Mouse (Mus musculus) ovary, postnatal 14 days (tissue): ENCODE results near the gene Lrmp.

Experiments
- DNase-seq: peaks from one replicate; pipeline ENCODE4 v3.0.0; 2022; ENCODE audit warnings: low spot score

The Lrmp gene

DNA sequence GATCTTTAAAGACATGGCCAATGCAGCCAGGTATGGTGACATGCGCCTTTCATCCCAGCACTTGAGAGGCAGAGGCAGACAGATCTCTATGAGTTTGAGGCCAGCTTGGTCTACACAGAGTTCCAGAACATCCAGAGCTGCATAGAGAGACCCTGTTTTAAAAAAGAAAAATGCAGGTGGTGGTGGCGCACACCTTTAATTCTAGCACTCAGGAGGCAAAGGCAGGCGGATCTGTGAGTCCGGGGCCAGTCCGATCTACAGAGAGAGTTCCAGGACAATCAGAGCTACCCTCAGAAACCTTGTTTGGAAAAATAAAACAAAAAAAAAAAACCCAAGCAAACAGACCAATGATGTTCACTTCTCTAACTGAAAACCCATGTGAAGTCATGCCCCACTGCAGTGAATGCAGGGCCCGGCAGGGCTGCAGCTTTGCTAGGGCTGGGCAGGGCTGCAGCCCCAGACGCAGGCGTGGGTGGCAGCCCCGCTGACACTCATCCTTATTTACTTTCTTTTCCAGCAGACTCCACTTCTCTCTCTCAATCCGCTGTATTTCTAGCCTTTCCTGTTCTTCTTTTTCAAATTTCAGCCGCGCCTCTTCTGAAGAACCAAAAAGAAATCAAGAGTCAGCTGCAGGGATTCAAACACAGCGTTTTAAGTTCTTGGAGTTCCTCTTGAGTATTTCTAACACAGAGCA lies 87.1 kb downstream of the Lrmp start:
- no peak for DNase-seq

DNA sequence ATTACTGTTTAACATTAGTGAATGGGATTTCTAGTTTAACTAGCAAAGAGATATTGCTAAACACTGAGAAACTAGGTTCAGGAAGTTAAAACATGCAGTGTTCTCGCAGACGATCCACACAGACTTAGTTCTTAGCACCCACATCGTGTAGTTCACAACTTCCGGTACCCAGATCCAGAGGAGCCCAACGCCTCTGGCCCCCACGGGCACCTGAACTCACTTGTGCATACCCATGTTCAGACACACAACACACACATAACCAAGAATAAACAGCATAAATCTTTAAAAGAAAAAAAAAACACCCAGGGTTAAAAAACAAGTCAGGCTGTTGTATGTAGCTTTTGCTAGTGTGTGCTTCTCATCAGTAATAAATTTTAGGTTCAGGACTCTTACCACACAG lies 89.0 kb downstream of the Lrmp start:
- DNase-seq, result no peak

DNA sequence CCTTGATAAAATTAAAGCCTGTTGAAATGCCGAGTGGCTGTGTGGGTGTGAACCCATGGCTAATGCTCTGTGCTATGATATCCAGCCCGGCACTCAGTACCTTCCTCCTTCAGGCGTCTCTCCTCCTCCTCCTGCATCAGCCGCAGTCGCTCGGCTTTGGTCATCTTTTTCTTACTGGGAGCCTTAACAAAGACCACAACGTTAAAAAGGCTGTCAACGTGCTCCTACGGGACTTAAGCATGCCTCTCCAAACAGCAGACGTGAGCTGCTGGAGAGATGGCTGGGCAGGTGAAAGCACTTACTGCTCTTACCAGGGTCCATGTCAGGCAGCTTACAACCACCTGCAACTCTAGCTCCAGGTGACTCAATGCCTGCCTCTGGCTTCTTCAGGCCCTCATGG lies 89.7 kb downstream of the Lrmp start:
- no peak for DNase-seq

- no peak for DNase-seq
These were observed 94.7 kb downstream of the Lrmp start for GRCm38 (mm10) chr6:145210056-145210680.

- DNase-seq, result peak; percentile 91
These were observed 95.4 kb downstream of the Lrmp start, which contains the start of the genes Casc1 and Etfrf1 for GRCm38 (mm10) chr6:145210816-145211338. Gene Casc1, minus strand, starts transcription at chr6:145211005. Gene Etfrf1, plus strand, starts transcription at chr6:145211134.

- DNase-seq, result no peak
These were observed 96.2 kb downstream of the Lrmp start for GRCm38 (mm10) chr6:145211376-145212305.

DNA sequence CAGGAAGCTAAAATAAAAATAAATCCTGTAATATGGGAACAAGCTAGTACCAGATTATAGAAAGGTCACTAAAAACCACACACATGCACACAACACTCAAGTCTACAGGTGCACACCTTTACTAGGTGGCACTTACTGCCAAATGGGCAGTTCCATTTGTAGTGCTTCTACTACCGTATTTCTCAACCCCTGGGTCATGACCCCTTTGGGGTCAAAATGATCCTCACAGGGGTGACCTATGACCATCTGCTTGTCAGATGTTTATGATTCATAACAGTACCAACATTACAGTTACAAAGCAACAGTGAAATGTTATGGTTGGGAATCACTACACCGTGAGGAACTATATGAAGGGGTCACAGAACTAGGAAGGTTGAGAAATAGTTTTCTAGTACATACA lies 98.5 kb downstream of the Lrmp start:
- no peak for DNase-seq

- no peak for DNase-seq
These were observed 100.4 kb downstream of the Lrmp start for GRCm38 (mm10) chr6:145215826-145216225.

- no peak for DNase-seq
These were observed 108.8 kb downstream of the Lrmp start for GRCm38 (mm10) chr6:145224246-145224645.
